Mouse (Mus musculus) megakaryocyte-erythroid progenitor cell, adult 5 weeks (primary cell): ENCODE measurements around the gene Slfn4. TPM values are rescaled to one million over a fixed set of nuclear protein-coding genes. Genes with fewer than 3 reads are reported as not detected.

Experiments
- polyA plus RNA-seq: library from polyadenylated mRNA; stranded (reverse); fragments of >175 nt; gene quantifications from 2 replicates; pipeline ENCODE4 v1.2.3, GENCODE M21; 2012

Slfn4 gene
- 0.51 and 0.84 TPM in 2 replicates for polyA plus RNA-seq

GRCm38 (mm10) chr11:83174948-83175539 is at the start of gene Slfn4:
TSS of gene Slfn4 (plus strand) at chr11:83175186.

DNA sequence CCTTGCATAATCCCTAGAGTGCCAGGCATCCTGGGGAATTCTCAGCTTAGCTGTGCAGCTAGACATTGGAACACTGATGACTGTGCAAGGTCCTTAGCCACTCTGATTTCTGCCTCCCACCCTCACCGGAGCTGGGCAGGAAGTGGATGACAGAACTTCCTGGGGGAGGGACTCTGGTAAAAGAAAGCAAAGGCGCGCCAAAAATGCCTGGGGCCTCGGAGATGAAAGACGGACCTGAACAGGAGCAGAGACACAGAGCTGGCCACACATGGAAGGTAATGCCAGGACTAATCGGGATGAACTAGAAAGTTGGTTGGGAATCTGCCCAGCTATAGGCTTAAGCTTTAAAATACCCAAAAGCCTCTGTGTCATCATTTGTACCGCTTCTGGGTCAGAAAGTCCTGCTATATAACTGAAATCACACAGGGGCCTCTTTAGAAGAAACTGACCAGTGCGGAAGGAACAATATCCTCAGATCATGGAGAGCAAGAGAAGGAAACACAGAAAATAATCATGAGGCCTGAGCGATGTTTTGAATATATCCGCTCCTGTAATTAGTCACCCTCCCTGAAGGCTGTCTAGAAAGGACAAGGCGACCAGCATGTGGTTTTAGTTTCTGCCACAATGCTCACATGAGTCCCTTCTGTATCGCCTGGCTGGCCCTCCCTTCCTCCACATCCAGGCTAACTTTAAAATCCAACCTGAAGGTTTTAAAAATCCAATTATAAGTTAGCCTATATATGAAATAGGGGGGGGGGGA is 16.3 kb downstream of the Slfn4 start, which contains the start of gene Slfn3:
TSS of gene Slfn3 (plus strand) at position 197 of the 760 bp plus-strand sequence.

Other genes starting within 250 kb of the Slfn4 start
- 0.26 and 1.1 TPM in 2 replicates for gene Slfn5, start 223.8 kb upstream of the Slfn4 start, polyA plus RNA-seq
- gene Slfn9, start 183.4 kb upstream of the Slfn4 start, polyA plus RNA-seq = 4.4 and 5.7 TPM in 2 replicates
- 1.2 and 2.0 TPM in 2 replicates for gene Slfn8, start 154.4 kb upstream of the Slfn4 start, polyA plus RNA-seq
- 2.8 and 5.3 TPM in 2 replicates for gene Slfn2, start 110.1 kb upstream of the Slfn4 start, polyA plus RNA-seq
- 0.15 and 0.57 TPM in 2 replicates for gene Slfn1, start 58.3 kb upstream of the Slfn4 start, polyA plus RNA-seq
- gene Slfn3, start 16.1 kb downstream of the Slfn4 start, polyA plus RNA-seq = 0.42 and 0.65 TPM in 2 replicates
- 0.04 TPM in 1 of 2 replicates, not detected in the other for gene Slfn14, start 111.5 kb downstream of the Slfn4 start, polyA plus RNA-seq
- gene Ap2b1, start 123.8 kb downstream of the Slfn4 start, polyA plus RNA-seq = 18.7 and 20.2 TPM in 2 replicates
- gene Pex12, start 127.4 kb downstream of the Slfn4 start, polyA plus RNA-seq = 3.7 TPM in 2 replicates
- 0.09 TPM in 1 of 2 replicates, not detected in the other for gene Rasl10b, start 234.0 kb downstream of the Slfn4 start, polyA plus RNA-seq